In the genomic region with DNA sequence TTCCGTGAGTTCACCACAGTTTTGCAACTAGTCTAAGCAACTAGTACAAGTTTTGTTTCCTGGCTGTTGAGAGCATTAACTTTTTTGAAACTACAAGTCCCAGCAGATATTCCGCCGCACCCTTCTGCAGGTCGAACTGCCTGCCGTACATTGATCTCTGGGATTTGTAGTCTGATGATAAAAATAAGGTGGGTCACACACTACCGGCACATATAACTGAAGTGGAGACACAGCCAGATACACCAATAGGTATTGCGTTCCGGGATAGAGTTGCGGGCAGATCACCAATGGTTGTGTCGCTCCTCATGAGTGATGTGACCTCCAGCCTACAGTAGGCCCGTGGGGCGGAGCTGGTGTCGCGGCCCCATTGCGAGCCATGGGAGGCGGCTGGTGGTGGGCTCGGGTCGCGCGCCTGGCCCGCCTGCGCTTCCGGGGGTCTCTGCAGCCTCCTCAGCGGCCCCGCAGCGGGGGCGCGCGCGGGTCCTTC, we compare ENCODE assay signal across 8 mouse cellular contexts. TPM values are rescaled to one million over a fixed set of nuclear protein-coding genes. Genes with fewer than 3 reads are reported as not detected.
A peak's percentile ranks its signal among the peaks of the same experiment; 100 is the strongest.
DNase-seq lines count a peak whose midpoint lies in the region; ATAC-seq lines count a peak whose summit lies in the region.

A gene (plus strand): TSS at position 193 of the 487 bp plus-strand sequence.

- DNase-seq in ZHBTc4 (ENCODE audit: low read depth, low spot score), result peak; percentile 96
- peak; percentile 69 to 83 for DNase-seq in cerebellum, postnatal 4 days (ENCODE audit: low spot score in 2 of 2)
- DNase-seq in gastrocnemius, adult 18-20 months (ENCODE audit: low spot score), result peak; percentile 93
- peak; percentile 83 to 87 for DNase-seq in left cerebral cortex, adult 18-20 months (ENCODE audit: low spot score in 2 of 2)
- DNase-seq in right cerebral cortex, postnatal 10 days (ENCODE audit: low spot score in 2 of 2), result peak; percentile 95 to 98
- peak; percentile 74 for DNase-seq in urinary bladder, postnatal 25 days (ENCODE audit: low spot score)

- WGBS in hindbrain, embryonic 16.5 days, result 1% methylated on average over 20 of the region's 30 CpGs
- 1% methylated on average over 28 of the region's 30 CpGs for WGBS in macrophage (ENCODE audit: missing documents)

- H3K9ac ChIP-seq in hindbrain, embryonic 16.5 days (ENCODE audit: low read depth, low read length), result peak within 1 kb of the TSS; percentile 84

- H3K4me2 ChIP-seq in hindbrain, embryonic 16.5 days (ENCODE audit: low read length), result peak within 1 kb of the TSS; percentile 95

- peaks cover 5% of the 10 kb centered on the region; the same call in 1 of the 2 replicates for H3K79me2 ChIP-seq in macrophage (ENCODE audit: inconsistent target)

- no peaks in the 10 kb centered on the region for H3K36me3 ChIP-seq in hindbrain, embryonic 16.5 days (ENCODE audit: control insufficient read depth, insufficient read depth, low read length)
- H3K36me3 ChIP-seq in macrophage (ENCODE audit: inconsistent target), result no peaks in the 10 kb centered on the region

- H3K4me3 ChIP-seq in hindbrain, embryonic 16.5 days (ENCODE audit: low read length), result peak within 1 kb of the TSS; percentile 89
- H3K4me3 ChIP-seq in macrophage (ENCODE audit: inconsistent target), result peak within 1 kb of the TSS; percentile 77

- H3K9me3 ChIP-seq in hindbrain, embryonic 16.5 days (ENCODE audit: control insufficient read depth, low read length), result no peaks in the 10 kb centered on the region

- H3K27me3 ChIP-seq in hindbrain, embryonic 16.5 days (replicated peaks; ENCODE audit: control insufficient read depth, insufficient read depth, low read length), result no peaks in the 10 kb centered on the region

- peak; percentile 98 for ATAC-seq in hindbrain, embryonic 16.5 days

- H3K4me1 ChIP-seq in hindbrain, embryonic 16.5 days (ENCODE audit: control insufficient read depth, insufficient read depth, low read depth, low read length), result peaks cover 7% of the 10 kb centered on the region

- peak within 1 kb of the TSS; percentile 79 for H3K27ac ChIP-seq in hindbrain, embryonic 16.5 days (ENCODE audit: low read depth, low read length)
- H3K27ac ChIP-seq in macrophage, result no peak within 1 kb of the TSS

RNA-seq across cellular contexts. Expression of the gene that starts here (rescaled TPM):
- 10 to 100 TPM; 52.0 to 53.2 TPM for total RNA-seq in gastrocnemius, adult 18-20 months (2021)
- 77.0 and 86.9 TPM in 2 replicates for polyA plus RNA-seq in hindbrain, embryonic 16.5 days (2015; fragmentation: Nextera tagmentation; extraction: Ambion mirVana)
- total RNA-seq in left cerebral cortex, adult 18-20 months (2021), result 10 to 100 TPM; 75.9 to 81.5 TPM
- 1 to 10 TPM in 22 of 26 experiments, not detected in 4; 1.3 to 9.0 (median 2.7) TPM for total RNA-seq in macrophage (2018; cell fraction: chromatin; rRNA removed)
- total RNA-seq in macrophage (2018; cell fraction: cytosol; rRNA removed), result 10 to 100 TPM; 44.2 to 78.5 (median 64.6) TPM
- total RNA-seq in macrophage (2018; cell fraction: nucleus; rRNA removed), result 10 to 100 TPM in 21 of 26 experiments, 1 to 10 TPM in 5; 4.6 to 31.6 (median 18.8) TPM
- 9.5 to 50.4 TPM (median 41.7 TPM) in 3 replicates for polyA plus RNA-seq in macrophage (2018)
